In genomic region chr13:75089721-75090410, GRCm38 (mm10) we compare ENCODE assay signal across 9 mouse cellular contexts. TPM values are rescaled to one million over a fixed set of nuclear protein-coding genes. Genes with fewer than 3 reads are reported as not detected.
DNase-seq lines count a peak whose midpoint lies in the region; ATAC-seq and TF ChIP-seq lines count a peak whose summit lies in the region.
"Had no signal": no experiment of that assay in that cellular context is flagged by ENCODE, and none has a peak within 500 bp of the region (broad histone marks: within the 10 kb centered on the region; RNA-seq: fewer than 3 reads in every experiment).

Pcsk1 (plus strand) TSS chr13:75089826.

- no peak within 1 kb of the TSS for H3K9ac ChIP-seq in kidney, embryonic 14.5 days (ENCODE audit: low read depth, low read length)
- peak within 1 kb of the TSS; percentile 64 for H3K9ac ChIP-seq in forebrain, embryonic 14.5 days (ENCODE audit: low read length)
- peak within 1 kb of the TSS; percentile 51 for H3K9ac ChIP-seq in midbrain, embryonic 14.5 days (replicated peaks; ENCODE audit: low read length)

- peak within 1 kb of the TSS; percentile 29 for H3K4me3 ChIP-seq in kidney, embryonic 14.5 days (ENCODE audit: low read length)
- peak within 1 kb of the TSS; percentile 51 for H3K4me3 ChIP-seq in forebrain, embryonic 14.5 days (ENCODE audit: low read depth, low read length)
- peak within 1 kb of the TSS; percentile 49 for H3K4me3 ChIP-seq in midbrain, embryonic 14.5 days (replicated peaks; ENCODE audit: low read depth, low read length)

- 0 out of 2 replicates have a peak, but pooled peaks cover 9% of the 10 kb centered on the region for H3K27me3 ChIP-seq in kidney, embryonic 14.5 days (ENCODE audit: control insufficient read depth, insufficient read depth, low read length)
- no peaks in the 10 kb centered on the region for H3K27me3 ChIP-seq in forebrain, embryonic 14.5 days (replicated peaks; ENCODE audit: control insufficient read depth, insufficient read depth, low read length)
- no peaks in the 10 kb centered on the region; the same call in 1 of the 2 replicates for H3K27me3 ChIP-seq in midbrain, embryonic 14.5 days (ENCODE audit: control insufficient read depth, insufficient read depth, low read length)

- no peak for TF ChIP-seq POLR2A in brain, embryonic 14.5 days (IDR thresholded peaks at IDR 0.05; ENCODE audit: borderline replicate concordance, extremely low read depth, insufficient read depth, insufficient read length, poor library complexity, severe bottlenecking)

- H3K4me1 ChIP-seq in kidney, embryonic 14.5 days (ENCODE audit: control insufficient read depth, insufficient read depth, low read length) = no peaks in the 10 kb centered on the region
- H3K4me1 ChIP-seq in forebrain, embryonic 14.5 days (ENCODE audit: control insufficient read depth, insufficient read depth, low read length) = no peaks in the 10 kb centered on the region
- 0 out of 2 replicates have a peak, but pooled peaks cover 2% of the 10 kb centered on the region for H3K4me1 ChIP-seq in midbrain, embryonic 14.5 days (ENCODE audit: control insufficient read depth, insufficient read depth, low read length)

- peak within 1 kb of the TSS; percentile 40 for H3K4me2 ChIP-seq in kidney, embryonic 14.5 days (replicated peaks; ENCODE audit: low read depth, low read length)
- H3K4me2 ChIP-seq in forebrain, embryonic 14.5 days (ENCODE audit: low read length) = peak within 1 kb of the TSS; percentile 76
- H3K4me2 ChIP-seq in midbrain, embryonic 14.5 days (ENCODE audit: low read length) = peak within 1 kb of the TSS; percentile 84

- no peak within 1 kb of the TSS for H3K27ac ChIP-seq in kidney, embryonic 14.5 days (ENCODE audit: low read depth, low read length)
- no peak within 1 kb of the TSS for H3K27ac ChIP-seq in forebrain, embryonic 14.5 days (ENCODE audit: low read depth, low read length)
- no peak within 1 kb of the TSS for H3K27ac ChIP-seq in midbrain, embryonic 14.5 days (replicated peaks; ENCODE audit: low read depth, low read length)

- DNase-seq in kidney, postnatal 14 days = no peak
- DNase-seq in brain, embryonic 14.5 days (ENCODE audit: low read depth) = peak; percentile 65
- peak; percentile 53 for DNase-seq in forebrain, embryonic 14.5 days (ENCODE audit: low spot score)
- peak; percentile 30 to 41 for DNase-seq in layer of hippocampus, postnatal 25 days (ENCODE audit: extremely low spot score in 1 of 2, low spot score in 1 of 2)
- peak; percentile 68 for DNase-seq in midbrain, embryonic 14.5 days
- no peak for DNase-seq in gastrocnemius, postnatal 10 days
- no peak for DNase-seq in kidney, adult 8-10 months

- 1% methylated on average over 28 of the region's 28 CpGs for WGBS in kidney, embryonic 14.5 days
- WGBS in forebrain, embryonic 14.5 days = under 1% methylated on average over 28 of the region's 28 CpGs
- WGBS in midbrain, embryonic 14.5 days = under 1% methylated on average over 28 of the region's 28 CpGs

- no peak for TF ChIP-seq CTCF in brain, embryonic 14.5 days (IDR thresholded peaks at IDR 0.05; ENCODE audit: borderline replicate concordance, extremely low read depth, insufficient read depth, insufficient read length)

- H3K9me3 ChIP-seq in kidney, embryonic 14.5 days (ENCODE audit: control insufficient read depth, low read length) = no peaks in the 10 kb centered on the region
- no peaks in the 10 kb centered on the region for H3K9me3 ChIP-seq in forebrain, embryonic 14.5 days (replicated peaks; ENCODE audit: control insufficient read depth, low read length)
- no peaks in the 10 kb centered on the region for H3K9me3 ChIP-seq in midbrain, embryonic 14.5 days (ENCODE audit: control insufficient read depth, low read length)

- ATAC-seq in kidney, embryonic 14.5 days (ENCODE audit: low FRiP score, low TSS enrichment) = no peak
- ATAC-seq in forebrain, embryonic 14.5 days = peak; percentile 77
- peak; percentile 73 for ATAC-seq in midbrain, embryonic 14.5 days (ENCODE audit: low FRiP score, low TSS enrichment)

- no peaks in the 10 kb centered on the region for H3K36me3 ChIP-seq in kidney, embryonic 14.5 days (ENCODE audit: control insufficient read depth, insufficient read depth, low read length)
- no peaks in the 10 kb centered on the region for H3K36me3 ChIP-seq in forebrain, embryonic 14.5 days (ENCODE audit: control insufficient read depth, insufficient read depth, low read length)
- no peaks in the 10 kb centered on the region for H3K36me3 ChIP-seq in midbrain, embryonic 14.5 days (ENCODE audit: control insufficient read depth, insufficient read depth, low read length)

RNA-seq across cellular contexts. Expression of gene Pcsk1, which starts in this region (rescaled TPM):
- 0.04 TPM in 1 of 2 replicates, not detected in the other for polyA plus RNA-seq in kidney, embryonic 14.5 days (2014; fragmentation: Nextera tagmentation; extraction: Ambion mirVana)
- polyA plus RNA-seq in brain, embryonic 14.5 days (2012; rRNA removed) = 1.2 and 1.6 TPM in 2 replicates
- 1.2 and 2.2 TPM in 2 replicates for polyA plus RNA-seq in forebrain, embryonic 14.5 days (2014; fragmentation: Nextera tagmentation; extraction: Ambion mirVana)
- total RNA-seq in layer of hippocampus, postnatal 25 days (2021) = 10 to 100 TPM; 15.6 to 17.9 TPM
- polyA plus RNA-seq in midbrain, embryonic 14.5 days (2014; fragmentation: Nextera tagmentation; extraction: Ambion mirVana) = 2.5 and 2.6 TPM in 2 replicates
- under 1 TPM; 0.52 to 0.70 TPM for total RNA-seq in gastrocnemius, postnatal 10 days (2021)
- total RNA-seq: MEL had no signal

Comparison
In these comparisons a context has a peak if more than half of its experiments do, and no peak if none do; other contexts are left out.
1. RNA of gene Pcsk1 (total RNA-seq): 15.6 to 17.9 TPM in layer of hippocampus, postnatal 25 days; 0.52 to 0.70 TPM in gastrocnemius, postnatal 10 days; every median in the first group is over 4 times any median in the second.
2. DNase-seq: peak in brain, embryonic 14.5 days (single experiment), forebrain, embryonic 14.5 days (single experiment), layer of hippocampus, postnatal 25 days (2 of 2) and midbrain, embryonic 14.5 days (single experiment); none in kidney, postnatal 14 days (single experiment), gastrocnemius, postnatal 10 days (single experiment) and kidney, adult 8-10 months (0 of 2).
3. Peak in every context shown above with its lines, with median percentiles within 50 percentile points of each other: H3K4me2 ChIP-seq and H3K4me3 ChIP-seq.